Mouse (Mus musculus) T-helper 1 cell (primary cell): ENCODE measurements at regions not wholly inside any gene's neighbourhood (a gene's known extent, or its start where the extent isn't known, plus 50 kb on each side); places are given as distances from the start of the nearest gene placed in this dataset.
"Not testable (repeated sequence)": the region's sequence is repeated elsewhere in the genome, so short reads cannot be mapped to it uniquely, and the experiment has no call there.

Experiments used
- in situ Hi-C: fragments of 300-600 bp; cut with MboI, MseI; formaldehyde crosslinking; loops from one replicate; pipeline ENCODE4 v1.15.1; 2025; ENCODE audit warnings: high pct_unique_total_duplicates

GRCm38 (mm10) chr13:70003591-70003990 is 201.4 kb downstream of the Med10 start:
- in situ Hi-C loops, result no loop called here

DNA sequence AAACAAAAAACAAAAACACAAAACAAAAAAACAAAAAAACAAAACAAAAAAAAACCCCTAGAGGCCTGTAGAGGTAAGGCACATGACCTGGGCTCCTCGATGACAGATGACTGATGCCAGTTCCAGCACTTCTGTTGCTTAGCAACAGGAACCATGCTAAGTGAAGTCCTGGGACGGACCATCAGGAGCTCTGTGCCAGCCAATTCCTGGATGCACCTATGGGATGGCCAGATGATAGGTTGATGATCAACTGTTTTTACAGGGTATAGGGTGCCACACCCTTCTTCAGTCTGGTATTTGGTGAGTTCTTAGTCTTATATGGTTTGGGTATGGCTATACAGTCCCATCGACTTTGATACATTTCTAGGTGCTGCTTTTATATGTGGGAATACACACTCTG is 209.9 kb downstream of the Med10 start:
- in situ Hi-C loops, result no loop called here

DNA sequence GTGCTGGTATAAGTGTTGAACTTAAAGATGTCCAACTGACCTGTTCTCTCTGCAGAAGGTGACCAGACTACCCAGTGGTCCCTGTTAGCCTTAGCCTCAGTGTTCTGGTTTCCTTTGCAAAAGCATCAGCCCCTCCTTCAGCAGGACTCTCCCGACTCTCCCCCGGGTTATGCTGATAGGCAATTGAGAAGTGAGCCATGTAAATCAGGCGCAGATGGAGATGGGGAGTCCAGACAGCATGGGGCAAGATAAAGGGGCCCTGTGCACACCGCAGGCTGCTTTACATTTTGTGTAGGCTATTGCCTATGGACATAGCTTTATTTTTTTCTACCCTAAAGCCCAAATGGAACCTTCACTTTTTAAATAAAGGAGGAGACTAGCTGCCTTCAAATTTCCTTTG is 213.0 kb downstream of the Med10 start:
- in situ Hi-C loops, result no loop called here

DNA sequence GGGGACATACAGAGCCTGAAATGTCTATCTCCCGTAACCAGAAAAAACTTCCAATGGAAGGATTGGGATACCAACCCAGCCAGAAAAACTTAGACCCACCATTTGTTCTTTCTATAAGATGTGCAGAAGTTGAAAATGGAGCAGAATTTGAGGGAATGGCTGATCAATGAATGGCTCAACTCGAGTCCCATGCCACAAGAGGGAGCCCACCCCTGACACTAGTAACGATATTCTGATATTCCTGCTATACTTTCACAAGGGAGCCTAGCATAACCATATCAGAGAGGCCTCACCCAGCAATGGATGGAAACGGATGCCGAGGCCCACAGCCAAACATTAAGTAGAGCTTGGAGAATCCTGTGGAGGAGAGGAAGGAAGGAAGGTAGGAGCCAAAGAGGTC is 215.3 kb downstream of the Med10 start:
- in situ Hi-C loops, result no loop called here

DNA sequence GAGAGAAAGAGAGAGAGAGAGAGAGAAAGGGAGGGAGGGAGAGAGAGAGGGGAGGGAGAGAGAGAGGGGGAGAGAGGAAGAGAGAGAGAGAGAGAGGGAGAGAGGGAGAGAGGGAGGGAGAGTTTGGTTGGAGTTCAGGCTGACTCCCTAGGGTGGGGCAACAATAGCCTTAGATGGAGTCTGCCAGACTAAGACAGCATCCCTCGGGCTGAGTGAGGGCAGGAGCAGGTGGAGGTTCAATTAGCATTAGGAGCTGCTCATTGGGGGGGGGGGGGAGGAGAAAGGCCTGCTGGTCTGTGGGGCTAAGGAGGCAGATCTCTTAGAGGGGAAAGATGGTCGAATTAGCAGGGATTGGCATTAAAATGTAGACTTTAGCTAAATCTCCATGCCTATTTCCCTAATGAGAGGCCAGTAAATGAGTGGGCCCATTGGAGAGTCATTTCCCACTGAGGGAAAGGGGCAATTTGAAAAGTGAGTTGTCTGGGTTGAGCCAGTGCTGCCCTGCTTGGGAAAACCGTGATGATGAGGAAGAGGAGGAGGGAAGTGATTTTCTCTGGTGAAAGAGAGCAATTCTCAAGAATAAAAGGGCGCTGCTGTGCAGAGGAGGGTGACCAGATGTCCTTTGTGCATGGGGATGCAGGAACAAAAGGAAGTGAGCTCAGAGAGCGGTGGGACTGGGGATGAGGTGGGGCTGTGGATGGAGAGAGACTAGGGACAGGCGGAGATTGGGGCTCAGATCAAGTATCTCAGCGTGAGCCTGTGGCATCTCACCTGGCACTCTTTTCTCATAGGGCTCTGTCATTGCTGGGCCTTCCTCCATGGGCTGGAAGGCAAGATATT is 218.0 kb downstream of the Med10 start:
- in situ Hi-C loops, result no loop called here

DNA sequence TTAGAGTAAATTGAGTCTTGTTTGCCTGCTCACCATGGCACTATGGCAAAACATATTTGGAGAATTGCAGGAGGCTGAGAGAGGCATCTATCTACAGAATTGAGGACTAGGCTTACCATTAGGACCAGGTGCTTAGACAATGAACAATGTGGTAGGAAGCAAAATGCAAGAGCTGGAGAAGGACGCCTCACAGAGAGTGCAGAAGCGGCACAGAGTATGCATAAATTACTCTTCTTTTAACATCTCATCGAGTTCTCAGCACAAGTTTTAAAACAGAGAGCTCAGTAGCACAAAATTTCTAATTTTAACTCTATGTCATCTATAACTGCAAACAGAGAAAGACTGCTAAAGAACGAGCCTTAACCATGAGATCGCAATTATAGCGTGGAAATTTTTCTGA is 231.1 kb downstream of the Med10 start:
- in situ Hi-C loops, result no loop called here

DNA sequence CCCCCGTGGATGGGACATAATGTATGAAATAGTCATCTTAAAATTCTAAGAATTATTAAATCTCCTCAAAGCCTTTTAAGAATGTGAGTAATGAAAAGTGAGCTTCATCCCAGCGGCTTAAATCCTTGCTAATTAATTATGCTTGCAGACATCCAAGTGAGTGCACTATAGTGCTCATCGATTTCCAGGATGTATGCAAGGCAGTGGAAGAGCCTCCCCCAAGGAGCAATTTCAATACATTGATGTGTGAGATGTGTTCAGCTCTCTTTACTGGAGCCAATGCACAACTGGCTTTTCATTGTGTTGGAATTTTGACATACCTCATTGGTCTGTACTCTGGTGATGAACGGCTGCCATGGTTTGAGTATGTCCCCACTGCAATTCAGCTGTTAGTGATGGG is 231.6 kb downstream of the Med10 start:
- in situ Hi-C loops, result no loop called here

GRCm38 (mm10) chr13:70037985-70038667 is 235.9 kb downstream of the Med10 start:
- in situ Hi-C loops, result no loop called here

GRCm38 (mm10) chr13:70057920-70058319 is 255.7 kb downstream of the Med10 start:
- in situ Hi-C loops, result no loop called here

DNA sequence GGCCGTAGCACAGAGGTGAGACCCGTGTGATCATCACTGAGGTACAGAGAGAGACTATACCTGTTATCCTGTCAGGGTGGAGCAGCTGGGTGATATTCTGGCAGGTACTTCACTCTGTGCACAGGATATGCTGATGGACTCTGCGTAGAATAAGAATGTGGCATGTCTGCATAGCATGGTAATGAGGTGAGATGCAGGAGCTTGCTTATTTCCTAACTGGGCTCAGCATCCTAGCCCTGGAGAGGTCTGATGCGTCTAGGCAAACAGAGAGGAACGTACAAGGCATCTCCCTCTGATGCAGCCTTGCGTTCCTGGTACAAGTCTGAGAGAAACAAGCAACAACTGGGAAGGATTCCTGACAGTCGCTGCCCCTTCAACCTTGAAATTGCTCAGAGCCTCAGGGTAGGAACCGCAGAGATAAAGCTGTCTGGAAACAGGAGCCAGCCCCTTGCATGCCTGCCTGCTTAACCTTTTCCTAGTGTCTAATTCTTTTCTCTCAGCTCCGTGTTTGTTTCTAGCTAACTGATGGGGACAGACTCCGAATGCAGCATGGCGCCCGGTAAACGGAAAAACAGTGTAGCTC is 259.3 kb downstream of the Med10 start:
- in situ Hi-C loops, result no loop called here

DNA sequence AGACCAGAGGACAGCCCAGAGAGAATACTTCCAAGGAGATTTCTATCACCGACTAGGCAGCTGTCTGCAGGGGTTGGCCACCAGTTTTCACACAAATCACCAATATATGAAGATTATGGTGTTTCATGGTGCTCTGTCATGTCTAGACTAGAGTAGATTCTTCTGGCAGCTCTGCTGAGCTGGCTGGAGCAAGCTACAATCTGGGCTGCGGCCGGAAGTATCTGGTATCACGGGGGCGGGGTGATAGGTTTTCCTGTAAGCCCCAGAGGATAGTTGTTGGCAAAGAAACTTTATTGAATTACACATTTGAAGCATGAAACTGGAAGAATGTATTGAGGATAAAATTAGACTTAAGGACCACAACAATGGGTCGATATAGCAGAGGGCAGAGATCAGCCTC is 271.5 kb downstream of the Med10 start:
- in situ Hi-C loops, result no loop called here

DNA sequence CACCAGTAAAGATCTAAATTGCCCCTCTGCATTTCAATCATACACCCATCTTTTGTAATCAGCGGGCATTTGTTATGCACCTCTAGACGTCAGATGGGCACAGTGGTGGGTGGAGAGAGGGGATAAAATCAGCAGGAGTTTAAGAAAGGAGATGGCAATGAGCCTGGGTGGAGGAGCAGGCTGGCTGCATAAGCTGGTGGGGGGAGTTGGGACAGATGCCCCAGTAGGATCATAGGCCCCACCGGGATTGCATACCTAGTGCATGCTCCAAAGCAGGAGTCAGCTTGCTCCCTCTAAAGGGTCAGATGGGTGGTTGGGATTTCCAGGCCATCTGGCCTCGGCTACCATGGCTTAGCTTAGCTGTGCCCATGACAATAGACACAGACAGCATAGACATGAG is 273.2 kb downstream of the Med10 start:
- in situ Hi-C loops, result no loop called here

GRCm38 (mm10) chr13:70081108-70081507 is 278.9 kb downstream of the Med10 start:
- in situ Hi-C loops, result no loop called here

GRCm38 (mm10) chr13:70092886-70093285 is 290.7 kb downstream of the Med10 start:
- in situ Hi-C loops, result no loop called here

DNA sequence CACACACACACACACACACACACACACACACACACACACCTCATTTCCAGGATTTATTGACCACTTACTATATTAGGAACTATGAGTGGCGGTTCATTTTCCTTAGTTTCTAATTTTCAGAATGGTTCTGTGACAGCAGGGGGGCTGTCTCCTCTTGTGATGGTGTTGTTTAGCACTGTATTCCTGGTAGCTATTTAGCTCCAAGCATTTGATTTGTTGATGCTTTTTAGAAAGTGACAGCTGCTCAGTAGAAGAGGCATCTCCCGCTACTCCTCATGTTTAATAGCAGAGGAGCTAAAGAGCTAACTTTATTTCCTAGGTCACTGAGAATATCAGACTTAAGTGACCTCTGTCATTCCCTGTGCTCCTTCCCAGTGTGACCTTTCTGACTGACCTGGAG is 291.8 kb downstream of the Med10 start:
- in situ Hi-C loops, result no loop called here

GRCm38 (mm10) chr13:70096430-70097301 is 294.5 kb downstream of the Med10 start:
- in situ Hi-C loops, result no loop called here

DNA sequence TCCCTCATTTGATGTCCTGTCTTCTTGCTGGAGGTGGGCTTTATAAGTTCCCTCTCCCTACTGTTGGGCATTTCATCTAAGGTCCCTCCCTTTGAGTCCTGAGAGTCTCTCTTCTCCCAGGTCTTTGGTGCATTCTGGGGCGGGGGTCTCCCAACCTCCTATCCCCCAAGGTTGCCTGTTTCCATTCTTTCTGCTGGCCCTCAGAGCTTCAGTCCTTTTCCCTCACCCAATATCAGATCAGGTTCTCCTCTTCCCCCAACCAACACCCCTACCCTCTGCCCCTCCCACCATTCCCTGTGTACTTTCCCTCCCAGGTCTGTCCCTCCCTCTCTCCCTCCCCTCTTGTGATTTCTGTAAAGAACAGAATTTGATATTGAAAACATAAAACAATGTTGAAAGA is 297.9 kb downstream of the Med10 start:
- in situ Hi-C loops, result not testable (repeated sequence)

DNA sequence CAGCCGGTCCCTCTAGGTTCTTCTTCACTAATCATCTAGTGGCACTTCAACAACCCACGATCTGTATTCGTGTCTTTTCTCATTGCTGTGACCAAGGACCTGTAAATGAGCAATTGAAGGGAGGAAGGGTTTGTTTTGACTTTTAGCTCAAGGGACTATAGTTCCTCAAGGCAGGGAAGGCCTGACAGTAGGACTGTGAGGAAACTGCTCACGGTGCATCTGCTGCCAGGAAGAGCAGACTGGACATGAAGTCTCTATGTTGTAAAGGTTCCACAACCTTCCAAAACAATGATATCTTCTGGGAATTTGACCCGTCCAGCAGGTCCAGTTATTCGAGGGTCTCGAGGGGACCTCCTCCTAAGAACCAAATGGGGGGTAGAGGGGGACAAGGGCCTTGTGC is 300.8 kb downstream of the Med10 start:
- in situ Hi-C loops, result no loop called here

- in situ Hi-C loops, result not testable (repeated sequence)
Observed at GRCm38 (mm10) chr13:70103491-70103890, 301.3 kb downstream of the Med10 start.

DNA sequence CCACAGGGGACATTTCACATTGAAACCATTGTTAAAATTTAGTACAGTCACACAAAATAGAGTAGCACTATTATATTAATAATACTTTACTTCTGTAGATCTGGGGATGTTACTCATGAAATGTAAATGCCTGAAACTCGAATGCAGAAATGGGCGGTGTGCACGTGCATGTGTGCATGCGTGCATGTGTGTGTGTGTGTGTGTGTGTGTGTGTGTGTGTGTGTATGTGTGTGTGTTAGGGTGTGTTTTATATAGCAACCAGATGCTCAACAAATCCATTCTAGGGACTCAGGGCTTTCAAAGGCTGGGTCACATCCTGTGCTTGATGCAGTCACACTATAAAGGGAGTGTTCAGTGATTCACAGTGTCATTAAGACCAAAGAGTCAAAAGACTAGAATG is 301.7 kb downstream of the Med10 start:
- in situ Hi-C loops, result no loop called here

DNA sequence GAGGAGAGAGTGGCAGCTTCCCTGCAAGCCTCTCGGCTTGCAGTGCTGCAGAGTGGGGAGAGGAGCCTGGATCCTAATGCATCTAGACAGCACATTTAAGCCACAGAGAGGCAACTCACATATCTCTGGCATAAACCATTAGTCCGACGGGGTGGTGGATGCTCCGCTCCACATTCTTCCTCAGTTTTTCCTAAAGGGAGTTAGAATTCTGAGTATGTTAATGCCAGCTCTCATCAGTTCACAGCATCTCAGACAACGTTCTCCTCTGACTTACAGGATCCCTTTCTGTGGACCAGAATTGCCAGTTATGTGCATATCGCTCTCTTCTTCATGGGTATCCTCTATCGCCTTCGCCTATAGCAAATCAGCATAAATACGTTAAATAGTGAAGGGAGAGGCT is 313.4 kb downstream of the Med10 start:
- in situ Hi-C loops, result no loop called here
